21 mouse cellular contexts compared by ENCODE assay signal in the genomic region with DNA sequence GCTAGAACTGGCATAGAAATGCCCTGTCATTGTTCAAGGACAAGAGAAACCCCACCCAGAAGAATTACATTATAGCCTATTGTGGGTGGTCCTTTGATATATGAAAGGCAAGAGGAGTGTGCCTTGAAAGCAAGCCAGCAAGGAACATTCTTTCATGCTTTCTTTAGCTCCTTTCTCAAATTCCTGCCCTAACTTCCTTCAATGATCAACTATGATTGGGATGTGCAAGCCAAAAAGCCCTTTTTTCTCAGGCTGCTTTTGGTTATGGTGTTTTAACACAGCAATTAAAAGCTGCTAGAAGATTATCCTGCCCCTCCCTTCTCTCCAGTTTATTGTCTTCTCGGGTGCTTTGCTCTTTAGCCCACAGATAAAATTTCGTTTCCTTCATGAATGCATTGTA. TPM values are rescaled to one million over a fixed set of nuclear protein-coding genes. Genes with fewer than 3 reads are reported as not detected.
"Had no signal": no experiment of that assay in that cellular context is flagged by ENCODE, and none has a peak within 500 bp of the region (broad histone marks: within the 10 kb centered on the region; RNA-seq: fewer than 3 reads in every experiment).

No protein-coding gene starts in this region.

- H3K4me1 ChIP-seq: limb, embryonic 10.5 days; liver, embryonic 15.5 days; megakaryocyte, embryonic 14.5 days; midbrain, embryonic 15.5 days; neural tube, embryonic 12.5 days had no signal

- ATAC-seq: midbrain, embryonic 15.5 days had no signal

- H3K27ac ChIP-seq: layer of hippocampus, adult 2 months; limb, embryonic 10.5 days; liver, embryonic 15.5 days; macrophage; midbrain, embryonic 15.5 days; neural tube, embryonic 12.5 days; stomach, postnatal 0 days had no signal

- H3K27me3 ChIP-seq: liver, embryonic 15.5 days; megakaryocyte, embryonic 14.5 days; midbrain, embryonic 15.5 days; neural tube, embryonic 12.5 days had no signal

- H3K9ac ChIP-seq: liver, embryonic 15.5 days; midbrain, embryonic 15.5 days; neural tube, embryonic 12.5 days had no signal

- H3K36me3 ChIP-seq: limb, embryonic 10.5 days; liver, embryonic 15.5 days; midbrain, embryonic 15.5 days; neural tube, embryonic 12.5 days had no signal

- DNase-seq: lung, adult 2 months; lung, postnatal 14 days; thymus, postnatal 4 days had no signal

- H3K4me3 ChIP-seq: layer of hippocampus, adult 2 months; limb, embryonic 10.5 days; liver, embryonic 15.5 days; megakaryocyte, embryonic 14.5 days; midbrain, embryonic 15.5 days; neural tube, embryonic 12.5 days had no signal

- H3K9me3 ChIP-seq: limb, embryonic 10.5 days; liver, embryonic 15.5 days; midbrain, embryonic 15.5 days; neural tube, embryonic 12.5 days had no signal

- H3K4me2 ChIP-seq: liver, embryonic 11.5 days; liver, embryonic 15.5 days; midbrain, embryonic 11.5 days; midbrain, embryonic 15.5 days; neural tube, embryonic 12.5 days had no signal

RNA-seq across cellular contexts. Expression of a gene that starts 10.0 kb away (rescaled TPM):
- total RNA-seq: layer of hippocampus, adult 2 months; layer of hippocampus, postnatal 10 days; left cerebral cortex, adult 18-20 months; left cerebral cortex, postnatal 14 days; monocyte, adult 5-6 weeks; neutrophil, adult 5-6 weeks had no signal
- polyA plus RNA-seq: intestine, embryonic 14.5 days; kidney, embryonic 16.5 days; limb, embryonic 10.5 days; limb, embryonic 14.5 days; liver, embryonic 11.5 days; liver, embryonic 15.5 days; macrophage; midbrain, embryonic 15.5 days; neural tube, embryonic 12.5 days; stomach, postnatal 0 days had no signal

RNA-seq across cellular contexts. Expression of a gene that starts 32.4 kb away (rescaled TPM):
- total RNA-seq: layer of hippocampus, adult 2 months; layer of hippocampus, postnatal 10 days; left cerebral cortex, adult 18-20 months; left cerebral cortex, postnatal 14 days; monocyte, adult 5-6 weeks; neutrophil, adult 5-6 weeks had no signal
- polyA plus RNA-seq: kidney, embryonic 16.5 days; limb, embryonic 10.5 days; limb, embryonic 14.5 days; macrophage; midbrain, embryonic 11.5 days; midbrain, embryonic 15.5 days; neural tube, embryonic 12.5 days had no signal
